In genomic region chr8:78556773-78557434, GRCm38 (mm10) we compare ENCODE assay signal across 14 mouse cellular contexts. TPM values are rescaled to one million over a fixed set of nuclear protein-coding genes. Genes with fewer than 3 reads are reported as not detected.
A peak's percentile ranks its signal among the peaks of the same experiment; 100 is the strongest.
DNase-seq lines count a peak whose midpoint lies in the region; ATAC-seq and TF ChIP-seq lines count a peak whose summit lies in the region.
"Had no signal": no experiment of that assay in that cellular context is flagged by ENCODE, and none has a peak within 500 bp of the region (broad histone marks: within the 10 kb centered on the region; RNA-seq: fewer than 3 reads in every experiment).

No protein-coding gene starts in this region.

- H3K9ac ChIP-seq in neural tube, embryonic 12.5 days: no peak overlapping the region
- no peak overlapping the region for H3K9ac ChIP-seq in neural tube, embryonic 15.5 days (replicated peaks)
- no peak overlapping the region for H3K9ac ChIP-seq in forebrain, embryonic 11.5 days (ENCODE audit: low read length)
- no peak overlapping the region for H3K9ac ChIP-seq in hindbrain, embryonic 16.5 days (ENCODE audit: low read depth, low read length)
- no peak overlapping the region for H3K9ac ChIP-seq in stomach, postnatal 0 days (ENCODE audit: low read length)

- no peaks in the 10 kb centered on the region for H3K9me3 ChIP-seq in neural tube, embryonic 12.5 days
- no peaks in the 10 kb centered on the region for H3K9me3 ChIP-seq in neural tube, embryonic 15.5 days (replicated peaks)
- no peaks in the 10 kb centered on the region; the same call in 1 of the 2 replicates for H3K9me3 ChIP-seq in forebrain, embryonic 11.5 days (ENCODE audit: control insufficient read depth, low read length)
- H3K9me3 ChIP-seq in hindbrain, embryonic 16.5 days (ENCODE audit: control insufficient read depth, low read length): peaks cover 2% of the 10 kb centered on the region
- H3K9me3 ChIP-seq in stomach, postnatal 0 days (ENCODE audit: control insufficient read depth, low read length): no peaks in the 10 kb centered on the region
- H3K9me3 ChIP-seq: limb, embryonic 10.5 days had no signal

- peak; percentile 57 for DNase-seq in forebrain, embryonic 11.5 days (ENCODE audit: low spot score)
- peak; percentile 5 for DNase-seq in stomach, postnatal 0 days (ENCODE audit: low spot score)
- DNase-seq in gastrocnemius, postnatal 25 days: no peak
- no peak for DNase-seq in layer of hippocampus, postnatal 25 days (ENCODE audit: extremely low spot score in 1 of 2, low spot score in 1 of 2)
- DNase-seq: heart, adult 18-20 months; kidney, postnatal 14 days; lung, adult 2 months; right cerebral cortex, adult 18-20 months; thymus, postnatal 4 days had no signal

- peaks cover 18% of the 10 kb centered on the region for H3K4me1 ChIP-seq in neural tube, embryonic 12.5 days
- peaks cover 13% of the 10 kb centered on the region for H3K4me1 ChIP-seq in neural tube, embryonic 15.5 days
- H3K4me1 ChIP-seq in forebrain, embryonic 11.5 days (replicated peaks; ENCODE audit: control insufficient read depth, insufficient read depth, low read length): peaks cover 5% of the 10 kb centered on the region; the same call in 1 of the 2 replicates
- H3K4me1 ChIP-seq in hindbrain, embryonic 16.5 days (ENCODE audit: control insufficient read depth, insufficient read depth, low read depth, low read length): peaks cover 6% of the 10 kb centered on the region
- no peaks in the 10 kb centered on the region for H3K4me1 ChIP-seq in stomach, postnatal 0 days (replicated peaks; ENCODE audit: control insufficient read depth, insufficient read depth)

- no peak overlapping the region for H3K27ac ChIP-seq in neural tube, embryonic 12.5 days
- H3K27ac ChIP-seq in neural tube, embryonic 15.5 days (replicated peaks): no peak overlapping the region
- H3K27ac ChIP-seq in forebrain, embryonic 11.5 days (ENCODE audit: low read depth, low read length): no peak overlapping the region
- H3K27ac ChIP-seq in hindbrain, embryonic 16.5 days (ENCODE audit: low read depth, low read length): no peak overlapping the region
- no peak overlapping the region for H3K27ac ChIP-seq in stomach, postnatal 0 days (replicated peaks)
- H3K27ac ChIP-seq: limb, embryonic 10.5 days had no signal

- peak; percentile 83 for ATAC-seq in neural tube, embryonic 12.5 days (ENCODE audit: low FRiP score, low read depth)
- ATAC-seq in neural tube, embryonic 15.5 days (ENCODE audit: low FRiP score): no peak; the same call in 1 of the 2 replicates
- peak; percentile 91 for ATAC-seq in forebrain, embryonic 11.5 days (replicated peaks; ENCODE audit: low FRiP score)
- peak; percentile 51 for ATAC-seq in hindbrain, embryonic 16.5 days
- no peak for ATAC-seq in stomach, postnatal 0 days (ENCODE audit: low FRiP score, low TSS enrichment)
- no peak for ATAC-seq in megakaryocyte-erythroid progenitor cell, adult 5-6 weeks (replicated peaks; ENCODE audit: low FRiP score, low TSS enrichment, poor library complexity, severe bottlenecking)

- WGBS in neural tube, embryonic 12.5 days: 27% methylated on average over 11 of the region's 11 CpGs
- 27% methylated on average over 11 of the region's 11 CpGs for WGBS in neural tube, embryonic 15.5 days
- WGBS in forebrain, embryonic 11.5 days: 16% methylated on average over 11 of the region's 11 CpGs
- WGBS in hindbrain, embryonic 16.5 days: 19% methylated on average over 11 of the region's 11 CpGs
- WGBS in stomach, postnatal 0 days: 77% methylated on average over 11 of the region's 11 CpGs

- no peak for TF ChIP-seq EP300 in stomach, postnatal 0 days (optimal IDR thresholded peaks at IDR 0.05)

- peak overlapping the region; percentile 1; the same call in 1 of the 2 replicates for H3K4me2 ChIP-seq in neural tube, embryonic 12.5 days (replicated peaks)
- no peak overlapping the region for H3K4me2 ChIP-seq in neural tube, embryonic 15.5 days
- H3K4me2 ChIP-seq in forebrain, embryonic 11.5 days (ENCODE audit: low read depth, low read length, severe bottlenecking): peak overlapping the region; percentile 16; the same call in 1 of the 2 replicates
- H3K4me2 ChIP-seq in hindbrain, embryonic 16.5 days (ENCODE audit: low read length): no peak overlapping the region
- H3K4me2 ChIP-seq in stomach, postnatal 0 days (replicated peaks; ENCODE audit: low read depth): no peak overlapping the region

- no peak overlapping the region for H3K4me3 ChIP-seq in neural tube, embryonic 12.5 days
- H3K4me3 ChIP-seq in neural tube, embryonic 15.5 days (replicated peaks): no peak overlapping the region
- no peak overlapping the region for H3K4me3 ChIP-seq in forebrain, embryonic 11.5 days (ENCODE audit: low read depth, low read length)
- H3K4me3 ChIP-seq in hindbrain, embryonic 16.5 days (ENCODE audit: low read length): no peak overlapping the region
- no peak overlapping the region for H3K4me3 ChIP-seq in stomach, postnatal 0 days (ENCODE audit: low read depth, low read length)
- H3K4me3 ChIP-seq: limb, embryonic 10.5 days had no signal

- no peaks in the 10 kb centered on the region for H3K27me3 ChIP-seq in neural tube, embryonic 12.5 days (replicated peaks)
- H3K27me3 ChIP-seq in neural tube, embryonic 15.5 days (replicated peaks): no peaks in the 10 kb centered on the region
- no peaks in the 10 kb centered on the region for H3K27me3 ChIP-seq in forebrain, embryonic 11.5 days (ENCODE audit: control insufficient read depth, insufficient read depth, low read length)
- H3K27me3 ChIP-seq in hindbrain, embryonic 16.5 days (replicated peaks; ENCODE audit: control insufficient read depth, insufficient read depth, low read length): no peaks in the 10 kb centered on the region
- H3K27me3 ChIP-seq in stomach, postnatal 0 days (ENCODE audit: control insufficient read depth, insufficient read depth, low read length): no peaks in the 10 kb centered on the region

- no peak for TF ChIP-seq CTCF in stomach, postnatal 0 days (IDR thresholded peaks at IDR 0.05; ENCODE audit: low read depth)

- no peaks in the 10 kb centered on the region for H3K36me3 ChIP-seq in neural tube, embryonic 12.5 days
- H3K36me3 ChIP-seq in neural tube, embryonic 15.5 days: no peaks in the 10 kb centered on the region
- no peaks in the 10 kb centered on the region for H3K36me3 ChIP-seq in forebrain, embryonic 11.5 days (ENCODE audit: control insufficient read depth, insufficient read depth, low read length)
- H3K36me3 ChIP-seq in hindbrain, embryonic 16.5 days (ENCODE audit: control insufficient read depth, insufficient read depth, low read length): no peaks in the 10 kb centered on the region
- H3K36me3 ChIP-seq in stomach, postnatal 0 days (ENCODE audit: control insufficient read depth, insufficient read depth, low read length): no peaks in the 10 kb centered on the region

RNA-seq across cellular contexts. Expression of gene Slc10a7, which starts 47.8 kb away (rescaled TPM):
- 12.4 and 12.9 TPM in 2 replicates for polyA plus RNA-seq in neural tube, embryonic 12.5 days (2016; fragmentation: Nextera tagmentation; extraction: Ambion mirVana)
- 10.2 and 10.7 TPM in 2 replicates for polyA plus RNA-seq in neural tube, embryonic 15.5 days (2015; fragmentation: Nextera tagmentation; extraction: Ambion mirVana)
- polyA plus RNA-seq in forebrain, embryonic 11.5 days (2014; fragmentation: Nextera tagmentation; extraction: Ambion mirVana): 8.5 and 9.6 TPM in 2 replicates
- 8.7 and 10.3 TPM in 2 replicates for polyA plus RNA-seq in hindbrain, embryonic 16.5 days (2015; fragmentation: Nextera tagmentation; extraction: Ambion mirVana)
- 11.3 and 11.4 TPM in 2 replicates for polyA plus RNA-seq in stomach, postnatal 0 days (2015; fragmentation: Nextera tagmentation; extraction: Ambion mirVana)
- total RNA-seq in gastrocnemius, postnatal 25 days (2021): 1 to 10 TPM; 3.5 to 4.6 TPM
- 17.1 and 19.2 TPM in 2 replicates for total RNA-seq in megakaryocyte-erythroid progenitor cell, adult 5-6 weeks (2014; fragmentation: Nextera tagmentation)
- total RNA-seq in megakaryocyte-erythroid progenitor cell, adult 5-6 weeks (2017): 11.0 and 13.5 TPM in 2 replicates
- total RNA-seq in layer of hippocampus, postnatal 25 days (2021): 1 to 10 TPM; 5.7 to 6.1 TPM

RNA-seq across cellular contexts. Expression of gene Rbmxl1, which starts 48.2 kb away (rescaled TPM):
- polyA plus RNA-seq in neural tube, embryonic 12.5 days (2016; fragmentation: Nextera tagmentation; extraction: Ambion mirVana): 274 and 280 TPM in 2 replicates
- polyA plus RNA-seq in neural tube, embryonic 15.5 days (2015; fragmentation: Nextera tagmentation; extraction: Ambion mirVana): 173 and 192 TPM in 2 replicates
- polyA plus RNA-seq in forebrain, embryonic 11.5 days (2014; fragmentation: Nextera tagmentation; extraction: Ambion mirVana): 393 and 411 TPM in 2 replicates
- polyA plus RNA-seq in hindbrain, embryonic 16.5 days (2015; fragmentation: Nextera tagmentation; extraction: Ambion mirVana): 180 and 184 TPM in 2 replicates
- 76.1 and 78.6 TPM in 2 replicates for polyA plus RNA-seq in stomach, postnatal 0 days (2015; fragmentation: Nextera tagmentation; extraction: Ambion mirVana)
- total RNA-seq in gastrocnemius, postnatal 25 days (2021): 10 to 100 TPM in 1 of 2 experiments, 1 to 10 TPM in 1; 9.6 to 11.8 TPM
- 184 and 218 TPM in 2 replicates for total RNA-seq in megakaryocyte-erythroid progenitor cell, adult 5-6 weeks (2014; fragmentation: Nextera tagmentation)
- total RNA-seq in megakaryocyte-erythroid progenitor cell, adult 5-6 weeks (2017): 218 and 280 TPM in 2 replicates
- total RNA-seq in layer of hippocampus, postnatal 25 days (2021): 10 to 100 TPM; 51.9 to 61.9 TPM

Comparison
In these comparisons a context has a peak if more than half of its experiments do, and no peak if none do; other contexts are left out.
1. ATAC-seq: peak in neural tube, embryonic 12.5 days (single experiment), forebrain, embryonic 11.5 days (single experiment) and hindbrain, embryonic 16.5 days (single experiment); none in neural tube, embryonic 15.5 days (single experiment), stomach, postnatal 0 days (single experiment) and megakaryocyte-erythroid progenitor cell, adult 5-6 weeks (single experiment).
2. H3K4me2 ChIP-seq: peak in neural tube, embryonic 12.5 days (single experiment) and forebrain, embryonic 11.5 days (single experiment); none in neural tube, embryonic 15.5 days (single experiment), hindbrain, embryonic 16.5 days (single experiment) and stomach, postnatal 0 days (single experiment).
3. DNase-seq: peak in forebrain, embryonic 11.5 days (single experiment) and stomach, postnatal 0 days (single experiment); none in gastrocnemius, postnatal 25 days (single experiment) and layer of hippocampus, postnatal 25 days (0 of 2).